Mouse (Mus musculus): ENCODE data around the gene Lonp1. TPM values are rescaled to one million over a fixed set of nuclear protein-coding genes. Genes with fewer than 3 reads are reported as not detected.

Gene Lonp1
- total RNA-seq, 1 experiment: 169 TPM

DNA sequence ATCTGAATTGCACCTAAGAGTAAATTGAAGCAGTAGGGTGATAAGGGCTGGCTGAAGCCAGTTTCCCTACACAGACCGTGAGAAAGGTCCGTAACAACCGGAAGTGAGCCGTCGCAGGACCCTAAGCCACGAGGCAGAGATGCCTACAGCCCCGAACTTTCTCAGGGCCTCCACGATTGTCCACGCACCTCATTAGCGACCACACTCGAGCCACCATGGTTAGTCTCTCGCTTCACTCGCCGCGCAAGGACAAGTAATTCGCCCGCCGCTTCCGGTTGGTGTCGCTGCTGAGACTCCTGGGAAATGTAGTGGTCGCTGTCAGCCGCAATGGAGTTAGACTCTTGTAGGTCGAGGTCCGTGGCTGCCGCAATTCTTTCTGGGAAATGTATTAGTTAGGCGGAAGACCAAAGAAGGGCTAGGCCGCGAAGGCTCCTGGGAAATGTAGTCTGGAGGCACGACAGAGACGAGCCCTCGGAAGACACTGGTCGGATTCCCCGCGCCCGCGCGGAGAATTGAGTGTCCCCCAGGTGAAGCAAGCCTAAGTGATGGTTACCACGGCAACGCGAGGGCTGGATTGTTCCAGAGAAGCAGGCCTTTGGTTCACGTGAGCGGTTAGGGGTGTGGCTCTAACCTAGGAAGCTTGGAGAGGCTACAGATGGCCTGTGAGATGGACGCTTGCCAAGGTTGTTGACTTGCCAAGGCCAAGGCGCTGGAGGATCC lies 17.1 kb downstream of the Lonp1 start, which contains the start of gene 2410015M20Rik:
2410015M20Rik (minus strand) TSS at position 320 of the 720 bp plus-strand sequence.
- in situ Hi-C loops (cut with MboI; ENCODE audit: low sequenced_read_pairs in 2 of 2, unreplicated experiment in 2 of 2): no loop called here
- peak within 1 kb of the TSS; percentile 62; the same call in 1 of the 2 replicates for H3K27ac ChIP-seq (ENCODE audit: insufficient read depth, low read depth, low read length, poor library complexity, severe bottlenecking)
- peak; percentile 95 for TF ChIP-seq HCFC1 (IDR thresholded peaks at IDR 0.05; ENCODE audit: borderline replicate concordance, insufficient read depth, low read length)
- TF ChIP-seq CHD2 (IDR thresholded peaks at IDR 0.05; ENCODE audit: low read depth, low read length): no peak
- no peak for TF ChIP-seq MAFK (IDR thresholded peaks at IDR 0.05; ENCODE audit: insufficient read depth, low read depth, low read length)
- TF ChIP-seq ZNF384 (IDR thresholded peaks at IDR 0.05; ENCODE audit: low read depth, low read length): no peak

DNA sequence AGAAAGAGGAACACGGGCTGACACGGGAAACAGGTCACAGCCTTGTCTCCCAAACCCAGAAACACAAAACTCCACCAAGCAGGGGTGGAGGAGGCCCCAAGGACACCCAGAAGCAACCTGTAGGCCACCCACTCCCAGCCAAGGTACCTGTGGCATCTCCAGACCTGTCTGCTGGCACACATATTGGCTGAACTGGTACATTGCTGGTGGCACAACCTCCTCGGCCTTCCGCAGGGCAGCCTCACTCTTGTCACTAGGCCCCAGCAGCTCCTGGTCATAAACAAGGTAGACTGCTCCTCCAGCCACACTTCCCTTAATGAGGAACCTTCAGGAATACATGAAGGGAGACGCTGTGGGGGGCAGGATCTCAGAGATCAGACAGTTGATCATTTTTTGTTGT lies 18.0 kb downstream of the Lonp1 start:
- TF ChIP-seq HCFC1 (IDR thresholded peaks at IDR 0.05; ENCODE audit: borderline replicate concordance, insufficient read depth, low read length) (no peak), ZC3H11A (IDR thresholded peaks at IDR 0.05; ENCODE audit: borderline replicate concordance, low read depth, low read length) (no peak), MAFK (IDR thresholded peaks at IDR 0.05; ENCODE audit: insufficient read depth, low read depth, low read length) (no peak), ZNF384 (IDR thresholded peaks at IDR 0.05; ENCODE audit: low read depth, low read length) (no peak), CHD2 (IDR thresholded peaks at IDR 0.05; ENCODE audit: low read depth, low read length) (no peak)
- H3K9ac ChIP-seq (ENCODE audit: insufficient read depth, low read depth, low read length, poor library complexity, severe bottlenecking): peak overlapping the region; percentile 88
- H3K27ac ChIP-seq (ENCODE audit: insufficient read depth, low read depth, low read length, poor library complexity, severe bottlenecking): no peak overlapping the region
- peak overlapping the region; percentile 74 to 79; a peak in 3 of 4 replicates for H3K4me3 ChIP-seq (ENCODE audit: insufficient read depth in 1 of 2, low read depth in 1 of 2, low read length in 2 of 2, poor library complexity in 1 of 2, severe bottlenecking in 1 of 2)
- in situ Hi-C loops (cut with MboI; ENCODE audit: low sequenced_read_pairs in 2 of 2, unreplicated experiment in 2 of 2): no loop called here
- no peaks in the 10 kb centered on the region for H3K9me3 ChIP-seq (ENCODE audit: control insufficient read depth, insufficient read depth, low read depth, low read length)
- DNase-seq (ENCODE audit: low read depth, low spot score): no peak
- H3K36me3 ChIP-seq (ENCODE audit: control insufficient read depth, insufficient read depth, low read length, poor library complexity, severe bottlenecking): peaks cover 40% of the 10 kb centered on the region
- peaks cover 7 to 10% of the 10 kb centered on the region in 2 experiments for H3K4me1 ChIP-seq (ENCODE audit: control insufficient read depth in 2 of 2, insufficient read depth in 2 of 2, low read length in 2 of 2, poor library complexity in 1 of 2)

More for the DNA sequence above, 17.1 kb downstream of the Lonp1 start, which contains the start of gene 2410015M20Rik:
- H3K9ac ChIP-seq (ENCODE audit: insufficient read depth, low read depth, low read length, poor library complexity, severe bottlenecking): peak within 1 kb of the TSS; percentile 88
- H3K4me1 ChIP-seq (ENCODE audit: control insufficient read depth in 2 of 2, insufficient read depth in 2 of 2, low read length in 2 of 2, poor library complexity in 1 of 2): peaks cover 7 to 13% of the 10 kb centered on the region in 2 experiments
- H3K4me3 ChIP-seq (ENCODE audit: insufficient read depth in 1 of 2, low read depth in 1 of 2, low read length in 2 of 2, poor library complexity in 1 of 2, severe bottlenecking in 1 of 2): peak within 1 kb of the TSS; percentile 74 to 79
- peak; percentile 98 for DNase-seq (ENCODE audit: low read depth, low spot score)
- no peaks in the 10 kb centered on the region for H3K9me3 ChIP-seq (ENCODE audit: control insufficient read depth, insufficient read depth, low read depth, low read length)
- H3K36me3 ChIP-seq (ENCODE audit: control insufficient read depth, insufficient read depth, low read length, poor library complexity, severe bottlenecking): peaks cover 40% of the 10 kb centered on the region

DNA sequence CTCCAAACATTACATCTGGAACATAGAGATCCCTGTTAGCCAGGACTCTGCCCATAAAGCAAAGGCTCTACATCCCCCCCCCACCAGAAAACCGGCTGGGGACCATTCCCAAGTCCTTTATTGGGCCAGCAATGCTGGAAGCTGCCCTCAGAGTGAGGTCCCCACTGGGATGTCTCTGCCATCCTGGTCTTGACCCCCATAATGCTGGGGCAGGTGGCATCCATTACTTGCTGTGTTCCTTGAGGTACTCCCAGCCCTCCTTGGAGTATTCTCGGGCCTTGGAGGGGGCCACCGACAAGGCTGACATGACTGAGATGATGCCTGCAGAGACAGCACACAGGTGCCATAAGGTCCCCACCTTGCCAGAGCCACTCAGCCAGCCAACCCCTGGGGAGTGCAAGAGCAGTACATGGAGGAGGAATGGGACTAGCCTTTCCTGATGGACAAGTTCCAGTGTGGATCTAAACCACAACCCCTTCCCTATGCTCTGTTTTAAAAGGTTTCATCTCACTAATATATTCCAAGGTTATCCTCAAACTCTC lies 19.1 kb downstream of the Lonp1 start:
- Histone ChIP-seq H3K9ac (ENCODE audit: insufficient read depth, low read depth, low read length, poor library complexity, severe bottlenecking) (no peak overlapping the region), H3K9me3 (ENCODE audit: control insufficient read depth, insufficient read depth, low read depth, low read length) (no peaks in the 10 kb centered on the region), H3K4me3 (ENCODE audit: insufficient read depth in 1 of 2, low read depth in 1 of 2, low read length in 2 of 2, poor library complexity in 1 of 2, severe bottlenecking in 1 of 2) (no peak overlapping the region), H3K36me3 (ENCODE audit: control insufficient read depth, insufficient read depth, low read length, poor library complexity, severe bottlenecking) (peaks cover 48% of the 10 kb centered on the region), H3K27ac (ENCODE audit: insufficient read depth, low read depth, low read length, poor library complexity, severe bottlenecking) (no peak overlapping the region), H3K4me1 (ENCODE audit: control insufficient read depth in 2 of 2, insufficient read depth in 2 of 2, low read length in 2 of 2, poor library complexity in 1 of 2) (peaks cover 5 to 10% of the 10 kb centered on the region in 2 experiments)
- in situ Hi-C loops (cut with MboI; ENCODE audit: low sequenced_read_pairs in 2 of 2, unreplicated experiment in 2 of 2): no loop called here
- DNase-seq (ENCODE audit: low read depth, low spot score): no peak
- TF ChIP-seq HCFC1 (IDR thresholded peaks at IDR 0.05; ENCODE audit: borderline replicate concordance, insufficient read depth, low read length) (no peak), CHD2 (IDR thresholded peaks at IDR 0.05; ENCODE audit: low read depth, low read length) (no peak), MAFK (IDR thresholded peaks at IDR 0.05; ENCODE audit: insufficient read depth, low read depth, low read length) (no peak), ZNF384 (IDR thresholded peaks at IDR 0.05; ENCODE audit: low read depth, low read length) (no peak), ZC3H11A (IDR thresholded peaks at IDR 0.05; ENCODE audit: borderline replicate concordance, low read depth, low read length) (no peak)

DNA sequence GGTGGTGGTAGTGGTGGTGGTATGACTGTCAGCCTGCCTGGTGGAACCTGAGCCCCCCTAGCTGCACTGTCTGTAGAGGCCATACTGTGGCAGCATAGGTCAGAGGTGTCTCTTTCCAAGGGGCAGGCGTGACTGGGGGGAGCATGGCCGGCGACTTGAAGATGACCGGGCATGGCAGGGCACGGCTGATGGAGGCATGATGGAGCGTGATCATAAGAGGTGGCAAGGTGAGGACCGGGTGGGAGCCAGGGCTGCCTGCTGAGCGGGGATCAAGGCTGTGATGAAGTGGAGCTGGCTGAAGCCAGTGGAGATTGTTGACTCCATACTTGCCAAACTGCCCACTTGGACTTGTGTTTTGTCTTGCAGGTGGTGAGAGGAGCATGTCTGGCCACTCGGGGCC lies 21.3 kb downstream of the Lonp1 start:
- H3K9ac ChIP-seq (ENCODE audit: insufficient read depth, low read depth, low read length, poor library complexity, severe bottlenecking): no peak overlapping the region
- no peak overlapping the region for H3K27ac ChIP-seq (ENCODE audit: insufficient read depth, low read depth, low read length, poor library complexity, severe bottlenecking)
- TF ChIP-seq HCFC1 (IDR thresholded peaks at IDR 0.05; ENCODE audit: borderline replicate concordance, insufficient read depth, low read length): no peak
- TF ChIP-seq CHD2 (IDR thresholded peaks at IDR 0.05; ENCODE audit: low read depth, low read length): no peak
- TF ChIP-seq ZC3H11A (IDR thresholded peaks at IDR 0.05; ENCODE audit: borderline replicate concordance, low read depth, low read length): no peak
- TF ChIP-seq MAFK (IDR thresholded peaks at IDR 0.05; ENCODE audit: insufficient read depth, low read depth, low read length): no peak
- no peak for TF ChIP-seq ZNF384 (IDR thresholded peaks at IDR 0.05; ENCODE audit: low read depth, low read length)
- no peak for DNase-seq (ENCODE audit: low read depth, low spot score)
- H3K9me3 ChIP-seq (ENCODE audit: control insufficient read depth, insufficient read depth, low read depth, low read length): no peaks in the 10 kb centered on the region
- H3K4me3 ChIP-seq (ENCODE audit: insufficient read depth in 1 of 2, low read depth in 1 of 2, low read length in 2 of 2, poor library complexity in 1 of 2, severe bottlenecking in 1 of 2): no peak overlapping the region
- peaks cover 2 to 8% of the 10 kb centered on the region in 2 experiments; a peak in 3 of 4 replicates for H3K4me1 ChIP-seq (ENCODE audit: control insufficient read depth in 2 of 2, insufficient read depth in 2 of 2, low read length in 2 of 2, poor library complexity in 1 of 2)
- peaks cover 67% of the 10 kb centered on the region for H3K36me3 ChIP-seq (ENCODE audit: control insufficient read depth, insufficient read depth, low read length, poor library complexity, severe bottlenecking)
- in situ Hi-C loops (cut with MboI; ENCODE audit: low sequenced_read_pairs in 2 of 2, unreplicated experiment in 2 of 2): no loop called here
